Mouse (Mus musculus): ENCODE data around the gene Ick.

DNA sequence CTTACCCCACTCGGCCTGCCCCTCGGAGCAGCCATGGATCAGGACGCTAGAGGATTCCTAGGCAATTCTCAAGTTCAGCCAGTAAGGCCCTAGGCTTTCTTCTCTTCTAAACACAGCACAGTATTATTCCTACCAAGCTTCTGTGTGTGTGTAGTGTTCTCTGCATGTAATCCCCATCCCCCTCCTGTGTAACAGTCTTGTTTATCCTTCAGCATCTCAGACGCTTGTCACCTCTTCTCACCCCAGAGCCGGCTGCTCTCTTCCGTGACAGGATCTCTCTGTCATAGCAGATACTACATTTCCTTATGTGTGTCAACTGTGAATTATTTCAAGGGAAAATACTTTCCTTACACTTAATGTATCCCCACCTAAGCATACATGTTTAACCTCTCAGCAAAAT is 17.0 kb downstream of the Ick start:
- TF ChIP-seq CTCF (IDR thresholded peaks at IDR 0.05) (no peak), POLR2A (IDR thresholded peaks at IDR 0.05; ENCODE audit: insufficient read depth, low read depth, low read length) (no peak), EP300 (IDR thresholded peaks at IDR 0.05; ENCODE audit: insufficient read depth, low read depth, low read length) (no peak)
